Mouse (Mus musculus): ENCODE results near the gene Abcc9. TPM values are rescaled to one million over a fixed set of nuclear protein-coding genes. Genes with fewer than 3 reads are reported as not detected.
"Not testable (repeated sequence)": the region's sequence is repeated elsewhere in the genome, so short reads cannot be mapped to it uniquely, and the experiment has no call there.

The Abcc9 gene
- total RNA-seq, 2 experiments from 2014 or later = 2.9 to 3.2 TPM

DNA sequence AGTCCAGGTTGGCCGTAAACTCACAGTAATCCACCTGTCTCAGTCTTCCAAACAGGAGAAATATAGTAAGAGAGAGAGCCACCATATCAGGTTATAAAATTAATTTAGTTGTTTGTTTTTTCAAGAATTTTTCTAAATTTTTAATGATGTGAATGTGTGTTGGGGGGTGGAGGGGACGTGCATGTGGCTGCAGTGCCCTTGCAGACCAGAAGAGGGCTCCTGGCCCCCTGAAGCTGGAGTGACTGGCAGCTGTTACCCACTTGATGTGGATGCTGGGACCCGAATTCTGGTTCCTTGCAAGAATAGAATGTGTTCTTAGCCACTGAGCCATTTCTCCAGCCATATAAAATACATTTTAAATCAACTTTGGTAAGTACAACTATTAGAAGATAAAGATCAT, 4.6 kb upstream of the Abcc9 start:
- no peak for DNase-seq (ENCODE audit: low spot score in 2 of 2)

DNA sequence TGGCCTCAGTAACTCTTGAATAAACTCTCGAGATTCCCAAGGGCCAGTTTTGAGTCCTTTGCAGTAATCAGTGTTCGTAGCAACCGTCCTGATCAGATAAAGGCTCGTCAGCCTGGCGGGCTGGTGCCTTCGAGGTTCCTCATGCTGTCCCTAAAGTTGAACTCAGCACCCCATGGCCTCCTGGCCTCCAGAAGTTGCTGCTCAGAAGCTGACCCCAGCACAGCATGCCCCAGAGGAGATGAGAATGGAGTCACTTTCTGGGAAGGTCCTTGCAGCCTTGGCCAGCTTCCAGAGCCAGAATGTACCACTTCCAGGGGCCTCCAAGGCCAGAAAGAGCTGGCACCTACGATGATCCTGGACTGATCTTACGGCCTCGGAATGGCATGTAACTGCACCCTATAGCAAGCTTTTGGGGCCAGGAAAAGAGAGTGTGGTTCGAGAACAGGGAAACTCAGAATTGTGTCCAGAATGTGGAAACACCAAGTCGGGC, 1.4 kb upstream of the Abcc9 start:
- no peak for DNase-seq (ENCODE audit: low spot score in 2 of 2)

DNA sequence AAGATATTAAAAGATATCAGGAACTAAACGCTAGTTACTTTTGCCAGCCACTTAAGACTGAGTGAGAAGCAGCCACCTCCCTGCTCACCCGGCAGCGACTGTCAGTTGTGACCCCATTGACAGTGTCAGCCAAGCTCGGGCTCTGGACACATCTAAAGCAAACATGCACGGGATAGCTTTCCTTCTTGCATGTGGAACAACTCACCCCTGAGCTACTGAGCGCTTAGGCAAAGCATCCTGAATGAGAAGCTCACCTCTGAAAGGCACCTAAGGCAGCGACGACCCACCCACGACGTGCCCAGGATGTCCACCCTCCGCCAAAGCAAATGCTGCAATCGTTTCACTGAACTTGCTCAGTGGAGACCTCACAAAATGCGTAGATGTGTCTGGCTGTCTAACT, 954 bp downstream of the Abcc9 start:
- no peak for DNase-seq (ENCODE audit: low spot score in 2 of 2)

DNA sequence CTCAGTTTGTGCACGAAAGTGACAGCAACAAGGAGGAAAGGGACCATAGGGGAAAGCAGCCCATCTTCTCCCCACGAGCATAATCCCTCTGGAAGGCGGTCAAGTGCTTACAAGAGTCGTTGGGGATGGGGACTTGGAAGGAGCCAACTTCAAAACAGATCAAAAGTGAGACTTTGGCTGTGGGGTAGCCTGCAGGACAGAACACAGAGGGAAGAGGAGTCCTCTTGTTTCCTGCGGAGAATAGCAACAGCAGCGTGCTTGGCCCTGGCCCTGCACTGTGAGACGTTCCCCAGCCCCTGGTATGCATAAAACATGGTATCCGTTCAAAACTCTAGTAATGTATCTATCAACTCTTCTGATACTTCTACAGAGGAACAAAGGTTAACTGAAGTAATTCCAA, 1.4 kb downstream of the Abcc9 start:
- DNase-seq (ENCODE audit: low spot score in 2 of 2) = no peak

DNA sequence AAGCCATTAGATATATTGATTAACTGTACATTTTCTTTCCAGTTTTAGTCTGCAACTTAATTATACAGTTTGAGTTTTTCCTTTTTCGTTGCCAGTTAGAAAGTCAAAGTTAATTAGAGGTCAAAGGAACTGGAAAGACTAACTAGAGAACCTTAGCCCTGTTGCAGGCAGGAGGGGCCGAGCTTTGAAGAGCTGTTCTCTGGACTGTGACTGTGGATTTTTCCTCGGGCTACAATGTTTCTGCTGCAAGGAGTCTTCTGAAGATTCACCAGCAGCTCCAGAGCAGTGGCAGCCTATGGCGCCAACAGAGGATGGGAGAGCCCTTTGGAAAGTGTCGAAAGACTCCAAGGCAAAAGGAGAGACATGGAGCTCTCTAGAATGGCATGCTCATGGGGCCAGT, 10.0 kb downstream of the Abcc9 start:
- no peak for DNase-seq (ENCODE audit: low spot score in 2 of 2)

DNA sequence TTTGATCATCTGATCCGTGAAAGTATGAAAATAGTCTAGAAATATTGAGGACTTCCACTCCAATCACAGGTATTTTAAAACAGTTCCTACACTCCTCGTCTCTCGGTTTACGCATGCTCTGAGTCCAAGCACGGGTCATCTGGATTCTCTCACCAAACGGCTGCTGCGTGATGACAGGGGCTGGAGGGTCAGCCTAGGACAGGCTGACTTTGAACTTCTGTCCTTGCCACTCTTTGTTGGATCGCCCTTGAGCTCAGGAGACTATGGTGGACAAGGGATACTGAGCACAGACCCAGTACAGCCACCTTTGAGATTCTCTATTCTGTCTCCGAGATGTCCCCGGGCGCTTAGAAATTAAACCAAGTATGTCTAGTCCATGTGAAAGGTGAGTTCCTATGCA, 12.4 kb downstream of the Abcc9 start:
- DNase-seq (ENCODE audit: low spot score in 2 of 2) = no peak

DNA sequence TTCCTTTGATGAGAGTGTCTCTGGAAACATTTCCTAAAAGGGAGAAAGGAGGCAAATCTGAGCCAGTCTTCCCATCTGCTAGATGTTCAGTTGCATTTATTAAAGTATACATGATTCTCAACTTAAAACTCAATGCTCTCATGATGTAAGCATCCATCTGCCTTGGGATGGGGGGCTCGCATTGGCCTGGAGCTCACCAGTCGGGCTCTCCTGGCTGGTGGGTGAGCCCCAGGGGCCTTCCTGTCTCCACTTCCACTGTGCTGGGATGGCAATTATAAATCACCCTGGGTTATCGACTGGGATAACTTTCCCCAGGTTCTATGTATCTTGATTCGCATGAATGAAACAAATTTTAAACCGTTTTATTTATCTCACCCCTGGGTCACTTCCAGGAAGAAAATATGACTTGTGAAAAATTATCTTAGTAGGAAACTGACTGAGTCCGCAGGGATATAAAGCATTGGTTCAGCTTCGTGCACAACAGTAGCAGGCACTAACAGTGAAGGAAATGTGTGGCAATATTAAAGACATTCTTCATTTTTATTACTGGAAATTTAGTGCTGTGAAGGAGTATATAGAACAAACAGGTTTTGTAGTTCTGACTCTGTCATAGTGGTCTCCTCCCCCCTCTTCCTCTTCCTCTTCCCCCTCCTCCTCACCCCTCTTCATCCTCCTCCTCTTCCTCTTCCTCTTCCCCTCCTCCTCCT, 19.0 kb downstream of the Abcc9 start:
- DNase-seq (ENCODE audit: low spot score in 2 of 2) = no peak

DNA sequence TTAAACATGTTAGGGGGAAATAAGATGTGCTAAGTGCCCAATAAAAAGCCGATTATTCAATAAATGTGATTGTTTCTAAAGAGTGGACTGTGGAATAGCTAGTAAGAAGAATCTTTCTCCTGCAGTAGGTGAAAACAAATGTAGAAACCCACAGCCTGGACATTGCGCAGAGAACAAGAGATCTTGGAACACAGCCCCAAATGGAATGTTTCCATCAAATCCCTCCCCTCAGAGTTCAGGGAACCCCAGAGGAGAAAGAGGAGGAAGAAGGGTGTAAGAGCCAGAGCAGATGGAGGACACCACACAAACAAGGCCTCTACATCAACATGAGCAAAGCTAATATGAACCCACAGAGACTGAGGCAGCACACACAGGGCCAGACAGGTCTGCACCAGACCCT, 32.1 kb downstream of the Abcc9 start:
- DNase-seq (ENCODE audit: low spot score in 2 of 2) = no peak

DNA sequence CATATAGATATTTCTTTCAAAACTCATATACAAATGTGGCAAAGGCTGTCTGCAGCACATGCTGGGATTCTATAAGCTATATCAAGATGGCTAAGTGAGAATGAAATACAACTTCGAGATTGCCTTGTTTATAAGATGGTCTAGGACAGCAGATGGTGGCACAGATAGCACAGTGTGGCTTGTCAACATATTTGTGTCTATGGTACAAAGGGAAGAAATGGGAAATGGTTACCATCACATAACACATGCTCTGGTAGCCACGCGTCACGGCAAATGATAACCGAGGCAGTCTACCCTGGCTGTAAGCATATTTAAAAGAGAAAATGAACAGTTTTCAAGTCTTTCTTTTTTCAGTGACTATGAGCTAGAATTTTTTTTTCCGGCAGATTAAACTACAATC, 32.8 kb downstream of the Abcc9 start:
- DNase-seq (ENCODE audit: low spot score in 2 of 2) = no peak

DNA sequence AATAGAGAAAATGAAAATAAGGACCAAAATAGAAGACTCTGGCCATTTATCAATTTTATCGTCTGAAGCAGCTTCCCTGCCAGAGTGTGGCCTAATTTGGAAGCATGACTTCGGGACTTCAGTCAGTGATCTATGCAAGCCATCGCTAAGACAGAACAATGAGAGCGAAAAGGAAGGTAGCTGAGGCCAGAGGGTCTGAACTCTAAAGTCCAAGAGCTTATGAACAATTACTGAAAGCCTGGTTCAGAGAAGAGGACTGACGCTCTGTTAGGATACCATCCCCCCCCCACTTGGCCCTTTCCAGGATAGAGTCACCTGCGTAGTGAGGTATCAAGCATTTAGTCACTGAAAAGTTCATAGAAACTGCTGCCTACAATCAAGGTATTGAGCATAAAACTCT, 33.3 kb downstream of the Abcc9 start:
- DNase-seq (ENCODE audit: low spot score in 2 of 2) = no peak

DNA sequence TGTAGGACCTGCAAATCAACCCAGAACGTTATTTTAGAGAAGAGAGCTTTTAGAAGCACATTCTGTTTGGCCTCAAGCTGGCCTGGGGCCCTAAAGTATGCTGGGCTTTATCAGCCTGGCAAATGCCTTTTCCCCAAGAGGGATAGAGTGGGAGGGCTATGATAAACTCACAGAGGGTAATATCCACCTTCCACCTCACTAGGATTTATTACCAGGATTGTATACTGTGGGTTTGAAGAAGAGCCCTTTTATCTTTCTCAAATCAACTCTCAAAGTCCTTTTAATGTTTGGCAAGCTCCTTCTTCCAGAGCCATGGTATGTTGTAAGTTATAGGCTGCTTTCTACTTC, 33.7 kb downstream of the Abcc9 start:
- DNase-seq (ENCODE audit: low spot score in 2 of 2) = no peak

DNA sequence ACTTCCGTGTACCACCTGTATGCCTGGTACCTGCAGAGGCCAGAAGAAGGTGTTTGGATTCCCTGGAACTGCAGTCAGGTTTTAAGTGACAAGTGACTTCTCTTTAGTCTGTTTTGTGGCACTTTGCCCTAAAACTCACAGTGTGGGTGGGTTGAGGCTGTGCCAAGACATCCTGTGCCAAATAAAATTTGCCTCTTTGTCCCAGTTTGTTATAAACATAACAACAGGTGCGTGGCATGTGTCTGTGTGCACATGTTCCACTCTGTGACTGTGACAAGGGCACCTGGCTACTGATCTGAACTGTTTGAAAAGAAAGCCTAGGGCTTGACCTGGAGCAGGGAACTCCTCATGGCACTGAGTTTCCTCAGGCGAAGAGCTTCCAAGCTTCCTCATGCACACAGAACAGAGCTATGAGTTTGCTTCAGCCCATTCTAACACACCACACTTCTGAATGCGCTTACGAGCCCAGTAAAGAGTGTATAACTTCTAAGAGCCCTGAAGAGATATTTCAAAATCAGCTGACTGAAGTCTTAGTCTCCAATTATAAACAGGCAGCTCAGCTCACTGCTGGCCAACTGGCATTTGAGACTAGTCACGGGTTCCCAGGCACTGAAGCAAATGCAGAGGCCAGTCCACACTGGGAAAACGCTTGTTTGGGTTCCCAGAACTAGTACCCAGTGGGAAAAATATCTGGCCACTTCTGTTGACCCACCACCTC, 34.3 kb downstream of the Abcc9 start:
- DNase-seq (ENCODE audit: low spot score in 2 of 2) = no peak

DNA sequence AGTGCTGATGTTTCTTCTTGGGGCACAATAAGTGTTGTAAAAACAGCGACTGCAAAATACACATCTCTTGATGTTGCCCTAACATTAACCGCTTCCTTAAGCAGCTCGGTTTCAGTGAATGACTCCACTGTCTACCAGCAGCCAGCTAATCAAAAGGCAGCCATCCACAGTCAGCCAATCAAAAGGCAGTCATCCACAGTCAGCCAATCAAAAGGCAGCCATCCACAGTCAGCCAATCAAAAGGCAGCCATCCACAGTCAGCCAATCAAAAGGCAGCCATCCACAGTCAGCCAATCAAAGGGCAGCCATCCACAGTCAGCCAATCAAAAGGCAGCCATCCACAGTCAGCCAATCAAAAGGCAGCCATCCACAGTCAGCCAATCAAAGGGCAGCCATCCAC, 40.1 kb downstream of the Abcc9 start:
- not testable (repeated sequence) for DNase-seq (ENCODE audit: low spot score in 2 of 2)

DNA sequence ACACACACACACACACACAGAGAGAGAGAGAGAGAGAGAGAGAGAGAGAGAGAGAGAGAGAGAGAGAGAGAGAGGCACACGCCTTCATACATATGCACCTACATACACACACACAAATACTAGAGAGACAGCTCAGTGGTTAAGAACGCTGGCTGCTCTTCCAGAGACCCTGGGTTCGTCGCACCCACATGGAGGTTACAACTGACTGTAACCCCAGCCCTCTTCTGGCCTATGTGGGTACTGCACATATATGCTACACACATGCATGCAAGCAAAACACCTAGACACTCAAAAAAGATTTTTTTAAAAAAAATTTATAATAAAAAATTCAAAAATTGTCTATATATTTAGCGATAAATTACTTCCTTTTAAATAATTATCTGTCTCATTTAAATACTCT, 43.1 kb downstream of the Abcc9 start:
- no peak for DNase-seq (ENCODE audit: low spot score in 2 of 2)

DNA sequence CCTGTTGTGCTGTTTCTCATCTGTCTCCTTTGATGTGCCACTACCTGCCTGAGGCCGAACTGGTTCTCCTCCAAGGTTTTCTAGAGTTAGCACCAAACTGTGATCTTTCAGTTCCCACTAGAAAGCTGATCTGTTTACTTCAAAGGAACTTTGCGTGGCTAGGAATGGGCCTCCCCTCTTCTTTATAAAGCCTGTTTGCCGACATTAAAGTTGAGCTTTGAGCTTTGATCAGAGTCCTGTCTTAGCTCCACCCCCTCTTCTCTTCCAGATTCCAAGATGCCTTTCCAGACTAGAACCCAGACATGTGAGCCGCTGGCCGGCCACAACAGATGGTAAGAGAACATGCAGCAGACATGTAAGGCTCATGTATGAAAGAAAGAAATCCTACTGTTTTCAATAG, 47.6 kb downstream of the Abcc9 start:
- no peak for DNase-seq (ENCODE audit: low spot score in 2 of 2)

DNA sequence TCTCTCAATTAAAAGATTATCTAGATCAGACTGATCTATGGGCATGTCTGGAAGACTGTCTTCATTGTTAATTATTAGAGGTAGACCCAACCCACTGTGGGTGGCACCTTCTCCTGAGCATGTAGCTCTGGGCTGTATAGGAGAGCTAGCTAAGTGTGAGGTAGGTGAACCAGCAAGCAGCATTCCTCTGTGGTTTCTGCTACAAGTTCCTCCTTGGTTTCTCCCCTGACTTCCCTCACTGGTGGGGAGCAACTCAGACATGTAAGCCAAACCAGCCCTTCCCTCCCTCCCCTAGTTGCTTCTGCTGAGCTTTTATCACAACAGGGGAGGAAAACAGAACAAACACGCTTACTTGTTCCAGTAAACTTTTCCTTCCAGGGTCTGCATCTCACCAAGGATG, 49.9 kb downstream of the Abcc9 start:
- no peak for DNase-seq (ENCODE audit: low spot score in 2 of 2)

DNA sequence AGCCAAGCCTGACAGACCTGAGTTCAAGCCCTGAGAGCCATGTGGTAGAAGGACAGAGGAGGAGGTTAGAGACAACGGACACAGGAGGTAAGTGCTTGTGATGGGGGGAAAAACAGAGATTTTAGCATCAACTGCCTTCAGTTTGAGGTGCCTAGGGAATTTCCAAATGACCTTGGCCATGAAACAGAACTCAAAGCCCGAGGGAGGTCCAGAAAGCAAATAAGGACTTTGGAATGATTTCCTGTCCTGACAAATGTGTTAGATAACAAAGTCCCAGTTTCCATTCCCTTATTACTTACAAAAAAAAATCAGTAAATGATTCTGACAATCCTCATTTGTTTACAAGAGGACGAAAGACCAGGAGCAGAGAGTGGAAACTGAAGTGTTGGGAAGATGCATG, 52.8 kb downstream of the Abcc9 start:
- DNase-seq (ENCODE audit: low spot score in 2 of 2) = no peak

DNA sequence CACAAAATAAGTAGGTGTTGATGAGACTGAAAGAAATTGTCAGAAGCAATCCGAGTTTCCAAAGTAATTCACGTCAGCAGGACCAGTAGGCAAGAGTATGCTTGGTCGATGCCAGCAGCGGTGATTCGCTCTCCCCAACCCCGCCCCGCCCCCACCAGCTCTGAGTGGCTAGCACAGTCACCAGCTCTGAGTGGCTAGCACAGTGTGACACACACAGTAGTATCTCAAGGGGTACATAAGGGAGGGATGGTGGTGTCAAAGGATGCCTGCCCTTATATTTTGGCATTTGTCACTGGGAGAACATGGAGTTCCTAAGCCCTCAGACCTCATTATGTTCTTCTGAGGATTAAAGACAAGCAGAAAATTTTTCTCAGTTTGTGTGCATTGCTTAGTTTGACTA, 56.6 kb downstream of the Abcc9 start:
- no peak for DNase-seq (ENCODE audit: low spot score in 2 of 2)

DNA sequence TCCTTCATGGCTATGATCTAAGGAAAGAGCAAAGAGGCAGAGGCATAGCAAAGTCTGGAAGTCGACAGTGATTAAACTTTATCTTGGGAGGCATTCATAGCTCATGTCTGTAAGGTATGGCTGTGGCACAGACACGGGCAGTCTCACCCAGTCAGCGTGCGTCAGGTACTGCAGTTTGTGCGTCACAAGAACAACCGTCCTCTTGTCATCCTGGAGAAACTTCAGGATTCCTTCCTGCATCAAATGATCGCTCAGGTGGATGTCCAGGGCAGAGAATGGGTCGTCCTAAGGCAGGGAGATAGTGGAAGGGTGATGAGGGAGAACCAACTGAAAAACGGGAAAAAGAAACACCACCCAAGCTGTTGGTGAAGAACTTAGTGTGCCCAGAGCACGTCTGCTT, 62.8 kb downstream of the Abcc9 start:
- DNase-seq (ENCODE audit: low spot score in 2 of 2) = no peak

DNA sequence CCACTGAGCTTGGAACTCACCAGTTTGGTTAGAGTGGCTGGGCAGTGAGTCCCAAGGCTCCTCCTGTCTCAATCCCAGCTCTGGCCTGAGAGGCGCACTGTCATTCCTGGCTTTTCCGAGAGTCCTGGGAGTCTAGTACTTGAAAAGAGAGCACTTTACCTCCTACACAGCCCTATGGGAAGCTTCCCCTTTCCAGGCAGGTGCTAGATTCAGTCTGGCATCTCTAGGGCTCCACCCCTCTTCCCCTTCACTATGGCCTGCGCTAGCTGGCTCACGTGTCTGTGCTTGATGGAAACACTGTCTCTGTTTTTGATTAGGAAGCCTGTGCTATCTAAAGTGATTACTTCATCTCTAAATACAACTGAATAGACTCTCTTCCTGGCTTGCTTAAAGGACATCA, 66.5 kb downstream of the Abcc9 start:
- no peak for DNase-seq (ENCODE audit: low spot score in 2 of 2)

DNA sequence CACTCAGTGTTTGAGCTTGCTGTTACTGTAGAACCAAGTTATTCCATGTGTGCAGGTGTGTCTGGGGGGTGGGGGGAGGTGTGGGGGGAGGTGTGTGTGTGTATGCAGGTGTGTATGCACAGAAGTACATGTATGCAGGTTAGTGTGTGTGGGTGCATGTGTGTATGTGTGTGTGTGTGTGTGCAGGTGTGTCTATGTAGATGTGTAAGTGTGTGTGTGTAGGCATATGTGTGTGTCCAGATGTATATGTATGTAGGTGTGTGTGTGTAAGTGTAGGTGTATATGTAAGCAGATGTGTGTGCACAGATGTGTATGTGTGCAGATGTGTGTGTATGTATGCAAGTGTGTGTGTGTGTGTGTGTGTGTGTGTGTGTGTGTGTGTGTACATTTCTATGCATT, 66.9 kb downstream of the Abcc9 start:
- no peak for DNase-seq (ENCODE audit: low spot score in 2 of 2)

DNA sequence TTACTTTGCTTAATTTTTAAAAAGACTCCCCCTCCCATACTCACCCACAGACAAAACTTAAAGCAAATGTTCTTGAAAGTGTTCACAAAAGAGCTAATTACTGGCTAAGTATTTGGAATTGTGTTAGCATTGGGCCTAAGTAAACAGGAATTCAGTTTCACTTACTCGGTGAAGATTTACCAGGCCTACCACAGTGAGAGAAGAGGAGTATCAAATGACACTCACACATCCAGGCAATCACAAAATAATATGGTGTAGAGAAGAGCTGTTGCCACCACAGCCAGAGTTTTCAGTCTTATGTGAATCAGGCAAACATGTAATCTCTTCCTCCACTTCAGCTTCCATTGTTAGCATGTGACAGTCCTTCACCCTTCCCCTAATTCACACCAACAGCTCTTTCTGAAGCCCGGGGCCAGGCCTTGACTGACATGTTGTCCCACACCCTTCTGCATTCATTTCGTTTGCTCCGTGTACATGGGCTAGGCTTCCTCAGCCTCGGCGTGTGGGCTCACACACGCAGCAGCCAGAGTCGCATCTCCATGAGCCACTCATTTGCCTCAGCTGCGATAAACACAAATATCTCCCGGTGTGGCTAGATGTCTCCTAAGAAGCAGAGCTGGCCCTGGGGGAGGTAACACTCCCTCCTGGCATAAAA, 67.5 kb downstream of the Abcc9 start:
- DNase-seq (ENCODE audit: low spot score in 2 of 2) = no peak

DNA sequence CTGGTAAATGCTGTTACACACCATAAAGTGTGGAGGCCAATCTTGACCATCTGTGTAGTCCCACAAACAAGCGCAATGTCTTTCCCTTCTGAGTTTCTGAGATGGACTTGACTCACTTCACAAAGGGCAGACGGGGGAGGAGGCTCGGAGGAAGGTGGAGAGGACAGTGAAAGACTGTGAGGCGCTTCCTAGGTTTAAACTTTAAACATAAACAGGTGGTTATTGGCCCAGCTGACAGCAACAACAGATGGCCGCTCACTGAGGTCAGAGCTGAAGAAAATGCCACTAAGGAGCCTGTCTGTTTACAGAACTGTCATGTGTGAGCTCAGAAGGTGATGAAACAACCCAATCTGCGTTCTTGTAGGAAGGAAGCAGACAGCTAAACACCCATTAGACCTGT, 78.8 kb downstream of the Abcc9 start:
- DNase-seq (ENCODE audit: low spot score in 2 of 2) = no peak

Data from layer of hippocampus, adult 18-20 months (tissue).